Mouse (Mus musculus): ENCODE measurements around the gene Ripor3. TPM values are rescaled to one million over a fixed set of nuclear protein-coding genes. Genes with fewer than 3 reads are reported as not detected.

Ripor3 gene
- polyA plus RNA-seq (2012): 13.4 and 18.2 TPM in 2 replicates

- TF ChIP-seq GATA1 (IDR thresholded peaks at IDR 0.05; ENCODE audit: low read length): no peak
Measured at GRCm38 (mm10) chr2:168009936-168010668, at the start of gene Ripor3. TSS of gene Ripor3 (minus strand) at chr2:168010618.

GRCm38 (mm10) chr2:168059200-168059790, 48.9 kb upstream of the Ripor3 start:
- TF ChIP-seq GATA1 (IDR thresholded peaks at IDR 0.05; ENCODE audit: low read length): no peak

- TF ChIP-seq GATA1 (IDR thresholded peaks at IDR 0.05; ENCODE audit: low read length): no peak
Measured at GRCm38 (mm10) chr2:168058488-168059199, 48.2 kb upstream of the Ripor3 start.

- no peak for TF ChIP-seq GATA1 (IDR thresholded peaks at IDR 0.05; ENCODE audit: low read length)
Measured at GRCm38 (mm10) chr2:168056666-168056933, 46.2 kb upstream of the Ripor3 start.

- no peak for TF ChIP-seq GATA1 (IDR thresholded peaks at IDR 0.05; ENCODE audit: low read length)
Measured at GRCm38 (mm10) chr2:168055910-168056665, 45.7 kb upstream of the Ripor3 start.

- no peak for TF ChIP-seq GATA1 (IDR thresholded peaks at IDR 0.05; ENCODE audit: low read length)
Measured at GRCm38 (mm10) chr2:168054142-168054541, 43.7 kb upstream of the Ripor3 start.

- TF ChIP-seq GATA1 (IDR thresholded peaks at IDR 0.05; ENCODE audit: low read length): no peak
Measured at GRCm38 (mm10) chr2:168052689-168053088, 42.3 kb upstream of the Ripor3 start.

- no peak for TF ChIP-seq GATA1 (IDR thresholded peaks at IDR 0.05; ENCODE audit: low read length)
Measured at GRCm38 (mm10) chr2:168052156-168052555, 41.7 kb upstream of the Ripor3 start.

GRCm38 (mm10) chr2:168050000-168050942, 39.9 kb upstream of the Ripor3 start:
- no peak for TF ChIP-seq GATA1 (IDR thresholded peaks at IDR 0.05; ENCODE audit: low read length)

- TF ChIP-seq GATA1 (IDR thresholded peaks at IDR 0.05; ENCODE audit: low read length): no peak
Measured at GRCm38 (mm10) chr2:168049002-168049635, 38.7 kb upstream of the Ripor3 start.

- TF ChIP-seq GATA1 (IDR thresholded peaks at IDR 0.05; ENCODE audit: low read length): no peak
Measured at GRCm38 (mm10) chr2:168046467-168046866, 36.0 kb upstream of the Ripor3 start.

- TF ChIP-seq GATA1 (IDR thresholded peaks at IDR 0.05; ENCODE audit: low read length): no peak
Measured at GRCm38 (mm10) chr2:168045771-168046170, 35.4 kb upstream of the Ripor3 start.

GRCm38 (mm10) chr2:168045357-168045756, 34.9 kb upstream of the Ripor3 start:
- TF ChIP-seq GATA1 (IDR thresholded peaks at IDR 0.05; ENCODE audit: low read length): no peak

- TF ChIP-seq GATA1 (IDR thresholded peaks at IDR 0.05; ENCODE audit: low read length): no peak
Measured at GRCm38 (mm10) chr2:168044681-168045287, 34.4 kb upstream of the Ripor3 start.
